Mouse (Mus musculus): ENCODE measurements around the gene Krtap3-1. TPM values are rescaled to one million over a fixed set of nuclear protein-coding genes. Genes with fewer than 3 reads are reported as not detected.
"Not testable (repeated sequence)": the region's sequence is repeated elsewhere in the genome, so short reads cannot be mapped to it uniquely, and the experiment has no call there.

Krtap3-1 gene
- not detected in 2 replicates for polyA plus RNA-seq (2014; fragmentation: Nextera tagmentation; extraction: Ambion mirVana)

DNA sequence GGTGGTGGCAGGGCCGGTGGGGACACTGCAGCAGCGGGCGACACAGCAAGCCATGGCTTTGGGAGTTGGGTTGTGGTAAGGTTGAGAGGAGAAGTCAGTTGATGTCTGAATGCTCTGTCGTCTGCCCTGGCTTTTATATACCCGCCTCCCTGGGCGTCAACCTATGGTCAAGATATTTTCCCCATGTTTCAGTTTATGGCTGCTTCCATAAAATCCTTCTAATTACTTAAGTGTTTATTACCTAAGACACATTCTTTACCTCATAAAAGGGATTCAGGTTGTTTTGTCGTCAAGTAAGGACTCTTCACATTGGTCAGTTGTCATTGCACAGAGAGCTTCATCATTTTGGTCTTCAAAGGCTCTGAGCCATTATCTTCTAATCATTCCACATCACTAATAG, at the start of gene Krtap3-1:
Krtap3-1 (minus strand) TSS at position 101 of the 400 bp plus-strand sequence.
- Histone ChIP-seq H3K4me3 (ENCODE audit: low read depth, low read length) (no peak within 1 kb of the TSS), H3K9ac (ENCODE audit: low read depth, low read length) (no peak within 1 kb of the TSS), H3K27me3 (ENCODE audit: control insufficient read depth, insufficient read depth, low read length) (no peaks in the 10 kb centered on the region), H3K36me3 (ENCODE audit: control insufficient read depth, insufficient read depth, low read length) (no peaks in the 10 kb centered on the region), H3K4me1 (replicated peaks; ENCODE audit: control insufficient read depth, insufficient read depth, low read length) (no peaks in the 10 kb centered on the region), H3K9me3 (ENCODE audit: control insufficient read depth, low read length) (no peaks in the 10 kb centered on the region), H3K27ac (ENCODE audit: low read depth, low read length) (no peak within 1 kb of the TSS), H3K4me2 (replicated peaks; ENCODE audit: low read depth, low read length) (no peak within 1 kb of the TSS)
- 94% methylated on average over 7 of the region's 7 CpGs for WGBS
- ATAC-seq (ENCODE audit: low FRiP score), result no peak
- DNase-seq (ENCODE audit: low spot score), result no peak

DNA sequence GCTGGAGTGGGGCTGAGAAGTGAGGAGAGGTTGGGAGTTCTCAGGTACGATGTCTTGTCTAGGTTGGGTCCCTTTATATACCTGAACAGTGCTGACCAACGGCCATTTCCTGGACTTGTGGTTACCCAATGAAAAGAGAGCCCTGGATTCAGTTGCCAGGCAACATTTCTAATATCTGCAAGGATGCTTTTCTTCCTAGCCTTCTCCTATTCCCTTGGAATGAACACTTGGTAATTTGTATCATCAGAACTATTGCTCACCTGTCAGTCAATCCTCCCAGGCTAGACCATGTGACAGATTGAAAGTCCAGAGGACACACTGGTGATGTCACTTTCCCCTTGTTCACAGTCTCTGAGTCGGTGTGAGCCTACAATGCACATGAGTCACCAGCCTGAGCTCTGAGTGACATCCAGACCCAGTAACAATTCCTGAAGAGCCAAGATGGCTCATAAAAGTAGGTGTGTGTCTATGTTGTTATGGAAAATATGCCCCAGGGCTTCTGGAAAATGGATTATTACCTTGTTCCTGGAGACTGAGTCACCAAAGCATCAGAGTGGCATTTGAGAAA, 48.5 kb upstream of the Krtap3-1 start, which contains the start of gene Krtap2-4:
Krtap2-4 (minus strand) TSS at position 51 of the 568 bp plus-strand sequence.
- H3K4me2 ChIP-seq (replicated peaks; ENCODE audit: low read depth, low read length), result no peak within 1 kb of the TSS
- ATAC-seq (ENCODE audit: low FRiP score) (no peak), DNase-seq (ENCODE audit: low spot score) (no peak)
- no peak within 1 kb of the TSS for H3K27ac ChIP-seq (ENCODE audit: low read depth, low read length)
- no peaks in the 10 kb centered on the region for H3K27me3 ChIP-seq (ENCODE audit: control insufficient read depth, insufficient read depth, low read length)
- H3K36me3 ChIP-seq (ENCODE audit: control insufficient read depth, insufficient read depth, low read length), result no peaks in the 10 kb centered on the region
- WGBS, result 74% methylated on average over 3 of the region's 3 CpGs
- no peak within 1 kb of the TSS for H3K4me3 ChIP-seq (ENCODE audit: low read depth, low read length)
- H3K9me3 ChIP-seq (ENCODE audit: control insufficient read depth, low read length), result no peaks in the 10 kb centered on the region
- H3K9ac ChIP-seq (ENCODE audit: low read depth, low read length), result no peak within 1 kb of the TSS
- H3K4me1 ChIP-seq (replicated peaks; ENCODE audit: control insufficient read depth, insufficient read depth, low read length), result no peaks in the 10 kb centered on the region

DNA sequence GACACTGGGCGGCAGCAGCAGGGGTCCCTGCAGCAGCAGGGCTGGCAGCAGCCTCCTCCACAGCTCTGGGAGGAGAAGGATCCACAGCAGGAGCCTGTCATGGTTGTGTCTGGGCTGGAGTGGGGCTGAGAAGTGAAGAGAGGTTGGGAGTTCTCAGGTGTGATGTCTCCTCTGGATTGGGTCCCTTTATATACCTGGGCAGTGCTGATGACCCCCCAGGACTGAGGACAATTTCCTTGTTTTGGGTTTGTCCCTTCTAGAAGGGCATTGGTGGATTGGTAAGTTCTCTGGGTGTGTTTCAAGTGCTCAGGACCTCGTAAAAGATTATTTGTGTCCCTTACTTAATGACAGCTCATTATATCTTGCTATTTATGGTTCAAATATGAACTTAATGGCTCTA, 43.7 kb upstream of the Krtap3-1 start, which contains the start of gene Gm11937:
Gm11937 (minus strand) TSS at position 101 of the 400 bp plus-strand sequence.
- 91% methylated on average over 1 of the region's 2 CpGs for WGBS
- not testable (repeated sequence) for DNase-seq (ENCODE audit: low spot score)

DNA sequence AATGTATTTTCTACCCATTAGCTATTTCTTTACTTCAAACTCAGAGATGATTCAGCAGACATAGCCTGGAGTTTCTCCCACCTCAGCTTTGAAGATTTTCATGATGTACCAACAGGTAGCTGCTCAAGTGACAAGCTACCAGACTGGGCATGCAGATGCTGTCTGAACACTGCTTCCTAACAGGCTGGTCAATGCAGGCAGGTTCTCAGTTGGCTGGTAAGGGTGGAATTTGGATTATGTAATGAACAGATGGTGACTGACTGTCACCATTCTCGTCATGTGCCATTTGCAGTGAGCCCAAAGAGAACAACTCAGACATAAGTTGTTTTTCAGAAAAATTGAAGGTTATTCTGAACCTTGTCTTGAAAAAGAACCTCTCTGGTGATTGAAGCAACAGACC, 42.7 kb upstream of the Krtap3-1 start:
- no peak overlapping the region for H3K9ac ChIP-seq (ENCODE audit: low read depth, low read length)
- H3K9me3 ChIP-seq (ENCODE audit: control insufficient read depth, low read length), result no peaks in the 10 kb centered on the region
- H3K4me3 ChIP-seq (ENCODE audit: low read depth, low read length), result no peak overlapping the region
- H3K27me3 ChIP-seq (ENCODE audit: control insufficient read depth, insufficient read depth, low read length), result no peaks in the 10 kb centered on the region
- H3K4me2 ChIP-seq (replicated peaks; ENCODE audit: low read depth, low read length), result no peak overlapping the region
- H3K4me1 ChIP-seq (replicated peaks; ENCODE audit: control insufficient read depth, insufficient read depth, low read length), result no peaks in the 10 kb centered on the region
- no peak overlapping the region for H3K27ac ChIP-seq (ENCODE audit: low read depth, low read length)
- 86% methylated on average over 1 of the region's 1 CpGs for WGBS
- no peaks in the 10 kb centered on the region for H3K36me3 ChIP-seq (ENCODE audit: control insufficient read depth, insufficient read depth, low read length)
- ATAC-seq (ENCODE audit: low FRiP score), result no peak
- DNase-seq (ENCODE audit: low spot score), result no peak

More for the DNA sequence above, 43.7 kb upstream of the Krtap3-1 start, which contains the start of gene Gm11937:
- not testable (repeated sequence) for H3K36me3 ChIP-seq (ENCODE audit: control insufficient read depth, insufficient read depth, low read length); ATAC-seq (ENCODE audit: low FRiP score); H3K27ac ChIP-seq (ENCODE audit: low read depth, low read length); H3K4me3 ChIP-seq (ENCODE audit: low read depth, low read length); H3K4me2 ChIP-seq (replicated peaks; ENCODE audit: low read depth, low read length); H3K4me1 ChIP-seq (replicated peaks; ENCODE audit: control insufficient read depth, insufficient read depth, low read length); H3K9me3 ChIP-seq (ENCODE audit: control insufficient read depth, low read length); H3K27me3 ChIP-seq (ENCODE audit: control insufficient read depth, insufficient read depth, low read length); H3K9ac ChIP-seq (ENCODE audit: low read depth, low read length)

DNA sequence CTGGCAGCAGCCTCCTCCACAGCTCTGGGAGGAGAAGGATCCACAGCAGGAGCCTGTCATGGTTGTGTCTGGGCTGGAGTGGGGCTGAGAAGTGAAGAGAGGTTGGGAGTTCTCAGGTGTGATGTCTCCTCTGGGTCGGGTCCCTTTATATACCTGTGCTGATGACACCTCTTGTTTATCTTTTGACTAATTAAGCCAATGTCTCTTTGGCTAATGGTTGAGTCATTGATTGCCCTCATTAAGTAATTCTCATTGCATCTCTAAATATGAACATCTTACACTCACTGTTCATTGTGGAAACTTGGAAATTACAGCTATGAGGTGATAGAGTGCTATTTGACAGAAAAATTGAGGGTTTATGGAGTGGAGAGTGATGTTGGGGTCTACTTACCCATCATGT, 36.8 kb upstream of the Krtap3-1 start, which contains the start of gene Gm11938:
Gm11938 (minus strand) TSS at position 101 of the 400 bp plus-strand sequence.
- ATAC-seq (ENCODE audit: low FRiP score); H3K27ac ChIP-seq (ENCODE audit: low read depth, low read length); H3K4me2 ChIP-seq (replicated peaks; ENCODE audit: low read depth, low read length); H3K9me3 ChIP-seq (ENCODE audit: control insufficient read depth, low read length); H3K27me3 ChIP-seq (ENCODE audit: control insufficient read depth, insufficient read depth, low read length); H3K9ac ChIP-seq (ENCODE audit: low read depth, low read length); H3K4me1 ChIP-seq (replicated peaks; ENCODE audit: control insufficient read depth, insufficient read depth, low read length); H3K36me3 ChIP-seq (ENCODE audit: control insufficient read depth, insufficient read depth, low read length); H3K4me3 ChIP-seq (ENCODE audit: low read depth, low read length); DNase-seq (ENCODE audit: low spot score): not testable (repeated sequence)
- WGBS, result 62% methylated on average over 1 of the region's 1 CpGs

DNA sequence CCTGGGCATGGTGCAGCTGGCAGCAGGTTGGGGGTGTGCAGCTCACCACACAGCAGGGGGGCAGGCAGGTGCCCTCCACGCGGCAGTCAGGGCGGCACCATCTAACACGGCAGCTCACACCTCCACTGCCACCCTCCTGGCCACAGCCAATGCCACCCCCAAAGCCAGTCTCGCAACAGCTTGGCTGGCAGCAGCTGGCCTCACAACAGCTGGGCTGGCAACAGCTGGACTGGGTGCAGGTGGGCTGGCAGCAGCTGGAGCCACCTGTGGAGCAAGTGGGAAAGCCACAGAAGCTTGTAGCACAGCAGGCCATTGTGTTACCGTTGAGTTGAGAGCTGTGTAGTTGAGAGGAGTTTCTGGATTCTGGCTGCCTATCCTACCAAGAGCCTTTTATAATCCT, 31.3 kb upstream of the Krtap3-1 start, which contains the start of gene Krtap9-3:
Krtap9-3 (minus strand) TSS at position 364 of the 400 bp plus-strand sequence.
- H3K4me2 ChIP-seq (replicated peaks; ENCODE audit: low read depth, low read length); H3K4me1 ChIP-seq (replicated peaks; ENCODE audit: control insufficient read depth, insufficient read depth, low read length); H3K27ac ChIP-seq (ENCODE audit: low read depth, low read length); H3K27me3 ChIP-seq (ENCODE audit: control insufficient read depth, insufficient read depth, low read length); DNase-seq (ENCODE audit: low spot score); H3K9me3 ChIP-seq (ENCODE audit: control insufficient read depth, low read length); H3K9ac ChIP-seq (ENCODE audit: low read depth, low read length); ATAC-seq (ENCODE audit: low FRiP score); H3K4me3 ChIP-seq (ENCODE audit: low read depth, low read length); H3K36me3 ChIP-seq (ENCODE audit: control insufficient read depth, insufficient read depth, low read length): not testable (repeated sequence)
- WGBS, result 88% methylated on average over 4 of the region's 6 CpGs

DNA sequence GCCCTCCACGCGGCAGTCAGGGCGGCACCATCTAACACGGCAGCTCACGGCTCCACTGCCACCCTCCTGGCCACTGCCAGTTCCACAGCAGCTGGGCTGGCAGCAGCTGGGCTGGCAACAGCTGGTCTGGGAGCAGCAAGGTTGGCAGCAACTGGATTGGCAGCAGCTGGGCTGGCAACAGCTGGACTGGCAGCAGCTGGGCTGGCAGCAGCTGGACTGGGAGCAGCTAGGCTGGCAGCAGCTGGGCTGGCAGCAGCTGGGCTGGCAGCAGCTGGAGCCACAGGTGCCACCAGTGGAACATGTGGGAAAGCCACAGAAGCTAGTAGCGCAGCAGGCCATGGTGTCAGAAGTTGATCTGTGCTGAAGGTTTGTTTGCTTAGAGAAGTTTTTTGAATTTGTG, 24.6 kb upstream of the Krtap3-1 start, which contains the start of gene Krtap1-3:
Krtap1-3 (minus strand) TSS at position 359 of the 400 bp plus-strand sequence.
- no peak within 1 kb of the TSS for H3K9ac ChIP-seq (ENCODE audit: low read depth, low read length)
- no peak within 1 kb of the TSS for H3K4me2 ChIP-seq (replicated peaks; ENCODE audit: low read depth, low read length)
- no peaks in the 10 kb centered on the region for H3K27me3 ChIP-seq (ENCODE audit: control insufficient read depth, insufficient read depth, low read length)
- ATAC-seq (ENCODE audit: low FRiP score) (no peak), DNase-seq (ENCODE audit: low spot score) (no peak)
- no peaks in the 10 kb centered on the region for H3K36me3 ChIP-seq (ENCODE audit: control insufficient read depth, insufficient read depth, low read length)
- no peak within 1 kb of the TSS for H3K27ac ChIP-seq (ENCODE audit: low read depth, low read length)
- 86% methylated on average over 4 of the region's 6 CpGs for WGBS
- H3K4me1 ChIP-seq (replicated peaks; ENCODE audit: control insufficient read depth, insufficient read depth, low read length), result no peaks in the 10 kb centered on the region
- H3K9me3 ChIP-seq (ENCODE audit: control insufficient read depth, low read length), result no peaks in the 10 kb centered on the region
- no peak within 1 kb of the TSS for H3K4me3 ChIP-seq (ENCODE audit: low read depth, low read length)

DNA sequence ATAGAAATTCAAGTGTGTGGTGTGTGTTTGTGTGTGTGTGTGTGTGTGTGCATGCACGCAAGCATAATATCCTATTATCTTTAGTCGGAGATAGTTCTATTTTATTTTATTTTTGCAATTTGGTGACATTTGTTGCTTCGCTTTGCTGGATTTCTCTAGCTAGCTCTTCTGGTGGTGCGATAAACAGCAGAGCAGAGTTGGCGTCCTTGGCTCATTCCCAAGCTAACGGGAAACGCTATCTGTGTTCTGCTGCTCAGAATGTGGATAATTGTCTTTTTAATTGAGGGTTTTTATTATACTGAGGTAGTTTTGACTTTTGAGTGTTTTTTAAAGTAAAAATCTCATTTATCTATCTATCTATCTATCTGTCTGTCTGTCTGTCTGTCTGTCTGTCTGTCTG, 18.7 kb upstream of the Krtap3-1 start:
- H3K4me2 ChIP-seq (replicated peaks; ENCODE audit: low read depth, low read length), result no peak overlapping the region
- no peaks in the 10 kb centered on the region for H3K27me3 ChIP-seq (ENCODE audit: control insufficient read depth, insufficient read depth, low read length)
- no peak overlapping the region for H3K27ac ChIP-seq (ENCODE audit: low read depth, low read length)
- no peaks in the 10 kb centered on the region for H3K4me1 ChIP-seq (replicated peaks; ENCODE audit: control insufficient read depth, insufficient read depth, low read length)
- WGBS, result 92% methylated on average over 7 of the region's 7 CpGs
- ATAC-seq (ENCODE audit: low FRiP score), result no peak
- H3K9ac ChIP-seq (ENCODE audit: low read depth, low read length), result no peak overlapping the region
- no peak overlapping the region for H3K4me3 ChIP-seq (ENCODE audit: low read depth, low read length)
- DNase-seq (ENCODE audit: low spot score), result no peak
- no peaks in the 10 kb centered on the region for H3K9me3 ChIP-seq (ENCODE audit: control insufficient read depth, low read length)
- no peaks in the 10 kb centered on the region for H3K36me3 ChIP-seq (ENCODE audit: control insufficient read depth, insufficient read depth, low read length)

DNA sequence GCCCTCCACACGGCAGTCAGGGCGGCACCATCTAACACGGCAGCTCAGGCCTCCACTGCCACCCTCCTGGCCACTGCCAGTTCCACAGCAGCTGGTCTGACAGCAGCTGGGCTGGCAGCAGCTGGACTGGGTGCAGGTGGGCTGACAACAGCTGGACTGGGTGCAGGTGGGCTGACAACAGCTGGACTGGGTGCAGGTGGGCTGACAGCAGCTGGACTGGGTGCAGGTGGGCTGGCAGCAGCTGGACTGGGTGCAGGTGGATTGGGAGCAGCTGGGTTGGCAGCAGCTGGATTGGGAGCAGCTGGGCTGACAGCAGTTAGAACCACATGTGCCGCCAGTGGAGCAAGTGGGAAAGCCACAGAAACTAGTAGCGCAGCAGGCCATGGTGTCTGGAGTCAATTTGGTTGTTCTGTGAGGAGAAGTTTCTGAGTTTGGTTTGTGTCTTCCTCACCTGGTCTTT, 16.8 kb upstream of the Krtap3-1 start, which contains the start of gene Krtap1-4:
Krtap1-4 (minus strand) TSS at position 410 of the 460 bp plus-strand sequence.
- Histone ChIP-seq H3K36me3 (ENCODE audit: control insufficient read depth, insufficient read depth, low read length) (no peaks in the 10 kb centered on the region), H3K4me2 (replicated peaks; ENCODE audit: low read depth, low read length) (no peak within 1 kb of the TSS), H3K27me3 (ENCODE audit: control insufficient read depth, insufficient read depth, low read length) (no peaks in the 10 kb centered on the region), H3K9ac (ENCODE audit: low read depth, low read length) (no peak within 1 kb of the TSS), H3K9me3 (ENCODE audit: control insufficient read depth, low read length) (no peaks in the 10 kb centered on the region), H3K27ac (ENCODE audit: low read depth, low read length) (no peak within 1 kb of the TSS), H3K4me3 (ENCODE audit: low read depth, low read length) (no peak within 1 kb of the TSS), H3K4me1 (replicated peaks; ENCODE audit: control insufficient read depth, insufficient read depth, low read length) (no peaks in the 10 kb centered on the region)
- WGBS, result 73% methylated on average over 4 of the region's 5 CpGs
- ATAC-seq (ENCODE audit: low FRiP score) (no peak), DNase-seq (ENCODE audit: low spot score) (no peak)
